In genomic region chr7:44662168-44662567, GRCm38 (mm10) we compare ENCODE assay signal across 15 mouse cellular contexts. TPM values are rescaled to one million over a fixed set of nuclear protein-coding genes. Genes with fewer than 3 reads are reported as not detected.
DNase-seq lines count a peak whose midpoint lies in the region; ATAC-seq and TF ChIP-seq lines count a peak whose summit lies in the region.
"Had no signal": no experiment of that assay in that cellular context is flagged by ENCODE, and none has a peak within 500 bp of the region (broad histone marks: within the 10 kb centered on the region; RNA-seq: fewer than 3 reads in every experiment).

No protein-coding gene starts in this region.

- peak; percentile 34 for DNase-seq in embryo, embryonic 10 days (ENCODE audit: low spot score)
- no peak for DNase-seq in embryo, embryonic 11 days
- peak; percentile 76 for DNase-seq in kidney, adult 2 months
- peak; percentile 95 to 96 for DNase-seq in lung, adult 18-20 months
- DNase-seq in midbrain, postnatal 0 days (ENCODE audit: low spot score): no peak
- DNase-seq in heart, postnatal 25 days (ENCODE audit: low spot score): no peak
- DNase-seq in cerebellum, adult 11-12 months: no peak
- DNase-seq: right cerebral cortex, postnatal 4 days had no signal

- no peaks in the 10 kb centered on the region for H3K36me3 ChIP-seq in kidney, adult 2 months (ENCODE audit: control insufficient read depth, insufficient read depth, low read length)
- no peaks in the 10 kb centered on the region for H3K36me3 ChIP-seq in stomach, embryonic 15.5 days
- H3K36me3 ChIP-seq in midbrain, postnatal 0 days (ENCODE audit: insufficient read depth, low read length): no peaks in the 10 kb centered on the region
- H3K36me3 ChIP-seq: heart, embryonic 15.5 days had no signal

- H3K9ac ChIP-seq in stomach, embryonic 15.5 days: no peak overlapping the region
- no peak overlapping the region for H3K9ac ChIP-seq in midbrain, postnatal 0 days (replicated peaks; ENCODE audit: low read length, poor library complexity, severe bottlenecking)
- H3K9ac ChIP-seq: heart, embryonic 15.5 days had no signal

- no peak overlapping the region for H3K4me3 ChIP-seq in kidney, adult 2 months (ENCODE audit: insufficient read depth, low read depth, low read length)
- H3K4me3 ChIP-seq in stomach, embryonic 15.5 days (replicated peaks): no peak overlapping the region
- H3K4me3 ChIP-seq in midbrain, postnatal 0 days (ENCODE audit: low read depth, low read length): no peak overlapping the region
- H3K4me3 ChIP-seq: heart, embryonic 15.5 days had no signal

- no peaks in the 10 kb centered on the region for H3K27me3 ChIP-seq in kidney, adult 2 months (replicated peaks; ENCODE audit: control insufficient read depth, insufficient read depth, low read length)
- H3K27me3 ChIP-seq in stomach, embryonic 15.5 days (replicated peaks): no peaks in the 10 kb centered on the region
- no peaks in the 10 kb centered on the region for H3K27me3 ChIP-seq in midbrain, postnatal 0 days (ENCODE audit: insufficient read depth, low read length)

- WGBS in kidney, adult 2 months: 24% methylated on average over 8 of the region's 8 CpGs
- 9% methylated on average over 8 of the region's 8 CpGs for WGBS in stomach, embryonic 15.5 days
- 24% methylated on average over 8 of the region's 8 CpGs for WGBS in midbrain, postnatal 0 days

- peak overlapping the region; percentile 29 for H3K4me2 ChIP-seq in stomach, embryonic 15.5 days
- H3K4me2 ChIP-seq in midbrain, postnatal 0 days (ENCODE audit: low read depth, low read length, poor library complexity, severe bottlenecking): no peak overlapping the region
- H3K4me2 ChIP-seq: heart, embryonic 15.5 days had no signal

- no peak for TF ChIP-seq CTCF in kidney, adult 2 months (conservative IDR thresholded peaks at IDR 0.05; ENCODE audit: insufficient read depth, insufficient read length, low read depth, low read length)
- no peak for TF ChIP-seq CTCF in midbrain, postnatal 0 days (IDR thresholded peaks at IDR 0.05)

- peak; percentile 92 for ATAC-seq in stomach, embryonic 15.5 days (ENCODE audit: insufficient read depth, low FRiP score, low read depth)
- ATAC-seq in midbrain, postnatal 0 days (ENCODE audit: low FRiP score): no peak; the same call in 1 of the 2 replicates

- no peaks in the 10 kb centered on the region for H3K9me3 ChIP-seq in stomach, embryonic 15.5 days
- no peaks in the 10 kb centered on the region for H3K9me3 ChIP-seq in midbrain, postnatal 0 days (ENCODE audit: low read length)
- H3K9me3 ChIP-seq: heart, embryonic 15.5 days had no signal

- no peaks in the 10 kb centered on the region for H3K4me1 ChIP-seq in kidney, adult 2 months (ENCODE audit: control insufficient read depth, insufficient read depth, low read length)
- H3K4me1 ChIP-seq in stomach, embryonic 15.5 days: 0 out of 2 replicates have a peak, but pooled peaks cover 2% of the 10 kb centered on the region
- no peaks in the 10 kb centered on the region for H3K4me1 ChIP-seq in midbrain, postnatal 0 days (ENCODE audit: insufficient read depth, low read length)
- H3K4me1 ChIP-seq: heart, embryonic 15.5 days had no signal

- no peak for TF ChIP-seq POLR2A in kidney, adult 2 months (IDR thresholded peaks at IDR 0.05; ENCODE audit: low read depth, low read length)

- intact Hi-C loops in heart, postnatal 25 days (cut with DNase I): no loop called here

- H3K27ac ChIP-seq in kidney, adult 2 months (ENCODE audit: insufficient read depth, low read depth, low read length): no peak overlapping the region
- peak overlapping the region; percentile 73; the same call in 1 of the 2 replicates for H3K27ac ChIP-seq in stomach, embryonic 15.5 days
- no peak overlapping the region for H3K27ac ChIP-seq in midbrain, postnatal 0 days (ENCODE audit: low read depth, low read length)
- H3K27ac ChIP-seq: heart, embryonic 15.5 days had no signal

RNA-seq across cellular contexts. Expression of gene Myh14, which starts 8.5 kb away (rescaled TPM):
- 8.5 and 12.4 TPM in 2 replicates for polyA plus RNA-seq in kidney, adult 2 months (2012; rRNA removed)
- 29.0 and 32.7 TPM in 2 replicates for polyA plus RNA-seq in stomach, embryonic 15.5 days (2015; fragmentation: Nextera tagmentation; extraction: Ambion mirVana)
- 8.8 and 11.0 TPM in 2 replicates for total RNA-seq in midbrain, postnatal 0 days (2014; rRNA removed)
- polyA plus RNA-seq in midbrain, postnatal 0 days (2015; fragmentation: Nextera tagmentation; extraction: Ambion mirVana): 6.9 and 7.9 TPM in 2 replicates
- total RNA-seq in heart, postnatal 25 days (2021): 10 to 100 TPM; 72.2 to 80.8 TPM

RNA-seq across cellular contexts. Expression of gene Izumo2, which starts 46.4 kb away (rescaled TPM):
- polyA plus RNA-seq in kidney, adult 2 months (2012; rRNA removed): not detected in 2 replicates
- polyA plus RNA-seq in stomach, embryonic 15.5 days (2015; fragmentation: Nextera tagmentation; extraction: Ambion mirVana): not detected in 2 replicates
- total RNA-seq in midbrain, postnatal 0 days (2014; rRNA removed): not detected in 2 replicates
- not detected in 2 replicates for polyA plus RNA-seq in midbrain, postnatal 0 days (2015; fragmentation: Nextera tagmentation; extraction: Ambion mirVana)
- total RNA-seq in heart, postnatal 25 days (2021): not detected
- total RNA-seq: gastrocnemius, adult 8-10 months; MEL had no signal
- polyA plus RNA-seq: heart, embryonic 15.5 days; large intestine, adult 2 months; limb, embryonic 14.5 days; neural tube, embryonic 11.5 days had no signal

Comparison
In these comparisons a context has a peak if more than half of its experiments do, and no peak if none do; other contexts are left out.
1. DNase-seq: peak in embryo, embryonic 10 days (single experiment), kidney, adult 2 months (single experiment) and lung, adult 18-20 months (2 of 2); none in embryo, embryonic 11 days (single experiment), midbrain, postnatal 0 days (single experiment), heart, postnatal 25 days (single experiment) and cerebellum, adult 11-12 months (single experiment).